Mouse (Mus musculus) stomach, embryonic 15.5 days (tissue): ENCODE results near the gene Plcl1. TPM values are rescaled to one million over a fixed set of nuclear protein-coding genes. Genes with fewer than 3 reads are reported as not detected.

Experiments used
- ATAC-seq: fragments of 200-750 bp; cut with Nextera tagmentation; 2 replicates; pipeline ENCODE4 v1.8.0; 2017; ENCODE audit warnings: low read depth, moderate number of reproducible peaks, moderate TSS enrichment; ENCODE audit not compliant: insufficient read depth, low FRiP score
- H3K27ac ChIP-seq: fragments of 300-500 bp; sonication (generic); 2 replicates; pipeline ENCODE4 v1.5.1; 2015; ENCODE audit warnings: mild to moderate bottlenecking, inconsistent platforms
- H3K27me3 ChIP-seq: fragments of 300-500 bp; sonication (generic); replicated peaks from 2 replicates; pipeline ENCODE4 v1.6.1; 2015; ENCODE audit warnings: inconsistent platforms
- H3K36me3 ChIP-seq: fragments of 300-500 bp; sonication (generic); 2 replicates; pipeline ENCODE4 v1.6.1; 2015; ENCODE audit warnings: inconsistent platforms
- H3K4me1 ChIP-seq: fragments of 300-500 bp; sonication (generic); 2 replicates; pipeline ENCODE4 v1.6.1; 2015; ENCODE audit warnings: inconsistent platforms
- H3K4me2 ChIP-seq: fragments of 300-500 bp; sonication (generic); 2 replicates; pipeline ENCODE4 v1.6.1; 2015; ENCODE audit warnings: mild to moderate bottlenecking, inconsistent platforms
- H3K4me3 ChIP-seq: fragments of 300-500 bp; sonication (generic); replicated peaks from 2 replicates; pipeline ENCODE4 v1.5.1; 2015; ENCODE audit warnings: inconsistent platforms
- H3K9ac ChIP-seq: fragments of 300-500 bp; sonication (generic); 2 replicates; pipeline ENCODE4 v1.6.1; 2015; ENCODE audit warnings: inconsistent platforms
- H3K9me3 ChIP-seq: fragments of 300-500 bp; sonication (generic); 2 replicates; pipeline ENCODE4 v1.6.1; 2016; ENCODE audit warnings: inconsistent platforms
- WGBS: fragments of 180-500 bp; shearing (Covaris S2); methylation state at CpG from one replicate; pipeline ENCODE4 v1.1.7; 2015; 5-methylcytosine and 5-hydroxymethylcytosine counted together
- polyA plus RNA-seq: library from polyadenylated mRNA; unstranded; fragments of >200 nt; fragmentation: Nextera tagmentation; extraction: Ambion mirVana; gene quantifications from 2 replicates; pipeline ENCODE4 v1.2.1, GENCODE M21; 2015

Plcl1 gene
- polyA plus RNA-seq, 1 experiment from 2014 or later = 2.5 TPM

GRCm38 (mm10) chr1:55633326-55633725 is 227.6 kb downstream of the Plcl1 start:
- no peak for ATAC-seq
- Histone ChIP-seq H3K9me3 (no peaks in the 10 kb centered on the region), H3K4me2 (no peak overlapping the region), H3K27me3 (no peaks in the 10 kb centered on the region), H3K4me3 (no peak overlapping the region), H3K27ac (no peak overlapping the region), H3K4me1 (no peaks in the 10 kb centered on the region), H3K9ac (no peak overlapping the region), H3K36me3 (no peaks in the 10 kb centered on the region)
- 71% methylated on average over 4 of the region's 4 CpGs for WGBS

- ATAC-seq = no peak
- 70% methylated on average over 8 of the region's 8 CpGs for WGBS
- Histone ChIP-seq H3K4me1 (no peaks in the 10 kb centered on the region), H3K27ac (no peak overlapping the region), H3K4me2 (no peak overlapping the region), H3K36me3 (no peaks in the 10 kb centered on the region), H3K4me3 (no peak overlapping the region), H3K9me3 (no peaks in the 10 kb centered on the region), H3K9ac (no peak overlapping the region), H3K27me3 (no peaks in the 10 kb centered on the region)
Observed at GRCm38 (mm10) chr1:55659518-55660210, 253.9 kb downstream of the Plcl1 start.

GRCm38 (mm10) chr1:55661381-55661780 is 255.7 kb downstream of the Plcl1 start:
- Histone ChIP-seq H3K4me2 (no peak overlapping the region), H3K4me1 (no peaks in the 10 kb centered on the region), H3K4me3 (no peak overlapping the region), H3K9ac (no peak overlapping the region), H3K36me3 (no peaks in the 10 kb centered on the region), H3K27ac (no peak overlapping the region), H3K27me3 (no peaks in the 10 kb centered on the region), H3K9me3 (no peaks in the 10 kb centered on the region)
- no peak for ATAC-seq
- WGBS = 76% methylated on average over 2 of the region's 2 CpGs

GRCm38 (mm10) chr1:55665137-55665827 is 259.6 kb downstream of the Plcl1 start:
- WGBS = 41% methylated on average over 10 of the region's 10 CpGs
- no peaks in the 10 kb centered on the region for H3K27me3 ChIP-seq
- no peak overlapping the region for H3K27ac ChIP-seq
- no peaks in the 10 kb centered on the region for H3K36me3 ChIP-seq
- no peak for ATAC-seq
- H3K4me2 ChIP-seq = no peak overlapping the region
- H3K9ac ChIP-seq = no peak overlapping the region
- no peak overlapping the region for H3K4me3 ChIP-seq
- no peaks in the 10 kb centered on the region for H3K9me3 ChIP-seq
- no peaks in the 10 kb centered on the region for H3K4me1 ChIP-seq

- Histone ChIP-seq H3K9me3 (no peaks in the 10 kb centered on the region), H3K4me2 (no peak overlapping the region), H3K27me3 (no peaks in the 10 kb centered on the region), H3K4me3 (no peak overlapping the region), H3K36me3 (no peaks in the 10 kb centered on the region), H3K4me1 (no peaks in the 10 kb centered on the region), H3K27ac (no peak overlapping the region), H3K9ac (no peak overlapping the region)
- 39% methylated on average over 11 of the region's 11 CpGs for WGBS
- no peak for ATAC-seq
Observed at GRCm38 (mm10) chr1:55665828-55666673, 260.3 kb downstream of the Plcl1 start.

- WGBS = 69% methylated on average over 5 of the region's 5 CpGs
- Histone ChIP-seq H3K4me3 (no peak overlapping the region), H3K36me3 (no peaks in the 10 kb centered on the region), H3K4me1 (no peaks in the 10 kb centered on the region), H3K27ac (no peak overlapping the region), H3K9ac (no peak overlapping the region), H3K27me3 (no peaks in the 10 kb centered on the region), H3K9me3 (no peaks in the 10 kb centered on the region), H3K4me2 (no peak overlapping the region)
- no peak for ATAC-seq
Observed at GRCm38 (mm10) chr1:55666798-55667197, 261.1 kb downstream of the Plcl1 start.

- H3K36me3 ChIP-seq = no peaks in the 10 kb centered on the region
- WGBS = 49% methylated on average over 4 of the region's 4 CpGs
- no peaks in the 10 kb centered on the region for H3K27me3 ChIP-seq
- H3K4me3 ChIP-seq = no peak overlapping the region
- no peak overlapping the region for H3K27ac ChIP-seq
- H3K9me3 ChIP-seq = no peaks in the 10 kb centered on the region
- no peak overlapping the region for H3K9ac ChIP-seq
- no peak overlapping the region for H3K4me2 ChIP-seq
- no peak for ATAC-seq
- no peaks in the 10 kb centered on the region for H3K4me1 ChIP-seq
Observed at GRCm38 (mm10) chr1:55668622-55669237, 263.0 kb downstream of the Plcl1 start.

GRCm38 (mm10) chr1:55682676-55683075 is 277.0 kb downstream of the Plcl1 start:
- WGBS = 90% methylated on average over 3 of the region's 3 CpGs
- no peak overlapping the region for H3K9ac ChIP-seq
- no peaks in the 10 kb centered on the region for H3K27me3 ChIP-seq
- H3K4me3 ChIP-seq = no peak overlapping the region
- H3K36me3 ChIP-seq = no peaks in the 10 kb centered on the region
- H3K9me3 ChIP-seq = no peaks in the 10 kb centered on the region
- no peaks in the 10 kb centered on the region for H3K4me1 ChIP-seq
- H3K27ac ChIP-seq = no peak overlapping the region
- H3K4me2 ChIP-seq = no peak overlapping the region
- ATAC-seq = no peak

GRCm38 (mm10) chr1:55686261-55686660 is 280.5 kb downstream of the Plcl1 start:
- H3K36me3 ChIP-seq = no peaks in the 10 kb centered on the region

GRCm38 (mm10) chr1:55693636-55694220 is 288.0 kb downstream of the Plcl1 start:
- ATAC-seq = no peak
- no peaks in the 10 kb centered on the region for H3K36me3 ChIP-seq
- H3K4me2 ChIP-seq = no peak overlapping the region
- H3K9ac ChIP-seq = no peak overlapping the region
- no peak overlapping the region for H3K4me3 ChIP-seq
- H3K27ac ChIP-seq = no peak overlapping the region
- H3K4me1 ChIP-seq = no peaks in the 10 kb centered on the region
- no peaks in the 10 kb centered on the region for H3K9me3 ChIP-seq
- WGBS = 77% methylated on average over 10 of the region's 10 CpGs
- no peaks in the 10 kb centered on the region for H3K27me3 ChIP-seq

More at GRCm38 (mm10) chr1:55686261-55686660, 280.5 kb downstream of the Plcl1 start:
- H3K4me2 ChIP-seq = no peak overlapping the region
- ATAC-seq = no peak
- no peak overlapping the region for H3K9ac ChIP-seq
- H3K4me3 ChIP-seq = no peak overlapping the region
- H3K27ac ChIP-seq = no peak overlapping the region
- 80% methylated on average over 5 of the region's 5 CpGs for WGBS
- no peaks in the 10 kb centered on the region for H3K4me1 ChIP-seq
- H3K9me3 ChIP-seq = no peaks in the 10 kb centered on the region
- no peaks in the 10 kb centered on the region for H3K27me3 ChIP-seq

- no peak overlapping the region for H3K27ac ChIP-seq
- no peaks in the 10 kb centered on the region for H3K9me3 ChIP-seq
- no peak overlapping the region for H3K4me2 ChIP-seq
- no peaks in the 10 kb centered on the region for H3K27me3 ChIP-seq
- H3K4me1 ChIP-seq = no peaks in the 10 kb centered on the region
- ATAC-seq = no peak
- no peaks in the 10 kb centered on the region for H3K36me3 ChIP-seq
- 94% methylated on average over 5 of the region's 5 CpGs for WGBS
- H3K4me3 ChIP-seq = no peak overlapping the region
- H3K9ac ChIP-seq = no peak overlapping the region
Observed at GRCm38 (mm10) chr1:55696206-55696605, 290.5 kb downstream of the Plcl1 start.
